Mouse (Mus musculus) MEL (cell line): ENCODE measurements around the gene Trnt1. TPM values are rescaled to one million over a fixed set of nuclear protein-coding genes. Genes with fewer than 3 reads are reported as not detected.

ENCODE experiments used
- DNase-seq: peaks from one replicate; pipeline ENCODE4 v3.0.0; 2011; ENCODE audit warnings: low read depth, low spot score
- H3K27ac ChIP-seq: 2 replicates; pipeline ENCODE4 v1.5.1; 2012; ENCODE audit warnings: low read depth, mild to moderate bottlenecking, control low read depth, low read length, moderate library complexity; ENCODE audit not compliant: control insufficient read depth
- H3K27me3 ChIP-seq, 2 experiments: fragments of 150-350 bp in 1 of 2; sonication (generic) in 1 of 2; 2 replicates each; pipeline ENCODE4 v1.6.1; 2012; ENCODE audit warnings: low read length in 2 of 2, mild to moderate bottlenecking in 2 of 2, improper control_type of control experiment in 1 of 2, moderate library complexity in 1 of 2; ENCODE audit not compliant: insufficient read depth in 2 of 2, control insufficient read depth in 1 of 2
- H3K36me3 ChIP-seq, 2 experiments: 2 replicates each; pipeline ENCODE4 v1.6.1; 2012 to 2014; ENCODE audit warnings: low read length in 2 of 2, improper control_type of control experiment in 1 of 2, inconsistent platforms in 1 of 2, mild to moderate bottlenecking in 1 of 2; ENCODE audit not compliant: insufficient read depth in 2 of 2, control insufficient read depth in 1 of 2
- H3K4me1 ChIP-seq, 2 experiments: fragments of 150-350 bp in 1 of 2; sonication (generic) in 1 of 2; 2 replicates each; pipeline ENCODE4 v1.6.1; 2012; ENCODE audit warnings: low read length in 2 of 2, improper control_type of control experiment in 1 of 2, mild to moderate bottlenecking in 1 of 2; ENCODE audit not compliant: insufficient read depth in 2 of 2, control insufficient read depth in 1 of 2
- H3K4me3 ChIP-seq, 2 experiments: fragments of 150-350 bp in 1 of 2; sonication (generic) in 1 of 2; 2 replicates each; pipeline ENCODE4 v1.5.1; 2012; ENCODE audit warnings: low read depth in 2 of 2, low read length in 2 of 2, mild to moderate bottlenecking in 2 of 2, moderate library complexity in 2 of 2, control low read depth in 1 of 2, improper control_type of control experiment in 1 of 2; ENCODE audit not compliant: control insufficient read depth in 1 of 2, insufficient read depth in 1 of 2
- H3K79me2 ChIP-seq: 2 replicates; pipeline ENCODE4 v1.6.1; 2012; ENCODE audit warnings: mild to moderate bottlenecking, low read length, moderate library complexity; ENCODE audit not compliant: control insufficient read depth, poor library complexity, insufficient read depth
- H3K9ac ChIP-seq: 2 replicates; pipeline ENCODE4 v1.6.1; 2012; ENCODE audit warnings: low read depth, mild to moderate bottlenecking, control low read depth, low read length, moderate library complexity; ENCODE audit not compliant: control insufficient read depth, poor library complexity, severe bottlenecking
- H3K9me3 ChIP-seq: fragments of 150-350 bp; sonication (generic); replicated peaks from 2 replicates; pipeline ENCODE4 v1.6.1; 2012; ENCODE audit warnings: mild to moderate bottlenecking, low read length, improper control_type of control experiment, moderate library complexity; ENCODE audit not compliant: insufficient read depth
- CTCF ChIP-seq, 3 experiments: IDR thresholded peaks in 2 of 3; conservative IDR thresholded peaks in 1 of 3; 2 replicates each; pipeline ENCODE4 v1.5.1; 2011 to 2012; ENCODE audit warnings: low read length in 3 of 3, low read depth in 2 of 3, mild to moderate bottlenecking in 2 of 3, improper control_type of control experiment in 1 of 3, inconsistent platforms in 1 of 3, mixed read lengths in 1 of 3, moderate library complexity in 1 of 3; ENCODE audit not compliant: control insufficient read depth in 1 of 3, insufficient read depth in 1 of 3, poor library complexity in 1 of 3, severe bottlenecking in 1 of 3
- EP300 ChIP-seq, 2 experiments: IDR thresholded peaks; 2 replicates each; pipeline ENCODE4 v1.6.1; 2011; ENCODE audit warnings: improper control_type of control experiment in 2 of 2, low read length in 2 of 2, low read depth in 1 of 2, mild to moderate bottlenecking in 1 of 2
- HCFC1 ChIP-seq: IDR thresholded peaks from 2 replicates; pipeline ENCODE4 v1.6.1; 2012; ENCODE audit warnings: low read depth, mild to moderate bottlenecking, inconsistent platforms, low read length, improper control_type of control experiment, moderate library complexity
- JUND ChIP-seq: IDR thresholded peaks from 2 replicates; pipeline ENCODE4 v1.6.1; 2011; ENCODE audit warnings: low read depth, mild to moderate bottlenecking, improper control_type of control experiment, low read length
- MAZ ChIP-seq: IDR thresholded peaks from 2 replicates; pipeline ENCODE4 v1.6.1; 2012; ENCODE audit warnings: low read depth, mild to moderate bottlenecking, inconsistent platforms, low read length, improper control_type of control experiment
- MEF2A ChIP-seq: IDR thresholded peaks from 2 replicates; pipeline ENCODE4 v1.6.1; 2014; ENCODE audit warnings: low read depth, mild to moderate bottlenecking, inconsistent platforms, low read length, improper control_type of control experiment; ENCODE audit not compliant: poor library complexity, insufficient replicate concordance, severe bottlenecking; ENCODE audit errors: extremely low read depth
- MXI1 ChIP-seq: IDR thresholded peaks from 2 replicates; pipeline ENCODE4 v1.6.1; 2011; ENCODE audit warnings: mild to moderate bottlenecking, low read depth, low read length, improper control_type of control experiment
- MYB ChIP-seq: IDR thresholded peaks from 2 replicates; pipeline ENCODE4 v1.6.1; 2011; ENCODE audit warnings: mild to moderate bottlenecking, low read depth, low read length, improper control_type of control experiment
- MYC ChIP-seq: IDR thresholded peaks from 2 replicates; pipeline ENCODE4 v1.6.1; 2011; ENCODE audit warnings: low read depth, mild to moderate bottlenecking, low read length, improper control_type of control experiment, moderate library complexity
- NELFE ChIP-seq: IDR thresholded peaks from 2 replicates; pipeline ENCODE4 v1.6.1; 2011; ENCODE audit warnings: low read depth, low read length, improper control_type of control experiment
- NRF1 ChIP-seq: IDR thresholded peaks from 2 replicates; pipeline ENCODE4 v1.6.1; 2014; ENCODE audit warnings: low read depth, mild to moderate bottlenecking, inconsistent platforms, low read length, improper control_type of control experiment, moderate library complexity; ENCODE audit not compliant: poor library complexity, insufficient read depth, severe bottlenecking
- POLR2AphosphoS2 ChIP-seq: IDR thresholded peaks from 2 replicates; pipeline ENCODE4 v1.6.1; 2011; ENCODE audit warnings: low read length, improper control_type of control experiment
- POLR2AphosphoS5 ChIP-seq: IDR thresholded peaks from 2 replicates; pipeline ENCODE4 v1.6.1; 2012; ENCODE audit warnings: low read depth, borderline replicate concordance, mild to moderate bottlenecking, inconsistent platforms, low read length, moderate library complexity, mixed read lengths
- RAD21 ChIP-seq: IDR thresholded peaks from 2 replicates; pipeline ENCODE4 v1.6.1; 2011; ENCODE audit warnings: mild to moderate bottlenecking, low read depth, low read length, improper control_type of control experiment
- RCOR1 ChIP-seq: IDR thresholded peaks from 2 replicates; pipeline ENCODE4 v1.6.1; 2012; ENCODE audit warnings: low read depth, mild to moderate bottlenecking, inconsistent platforms, low read length, improper control_type of control experiment
- SIN3A ChIP-seq: IDR thresholded peaks from 2 replicates; pipeline ENCODE4 v1.6.1; 2012; ENCODE audit warnings: low read length, improper control_type of control experiment, inconsistent platforms
- TCF12 ChIP-seq: IDR thresholded peaks from 2 replicates; pipeline ENCODE4 v1.6.1; 2014; ENCODE audit warnings: low read depth, mild to moderate bottlenecking, inconsistent platforms, low read length, improper control_type of control experiment, moderate library complexity
- ZC3H11A ChIP-seq: IDR thresholded peaks from 2 replicates; pipeline ENCODE4 v1.6.1; 2012; ENCODE audit warnings: low read depth, mild to moderate bottlenecking, inconsistent platforms, low read length, improper control_type of control experiment
- ZNF384 ChIP-seq: IDR thresholded peaks from 2 replicates; pipeline ENCODE4 v1.6.1; 2012; ENCODE audit warnings: low read depth, mild to moderate bottlenecking, inconsistent platforms, low read length, improper control_type of control experiment
- polyA plus RNA-seq, 2 experiments: library from polyadenylated mRNA; stranded (reverse) in 1 of 2; unstranded in 1 of 2; fragments of >175 nt in 1 of 2; fragments of >200 nt in 1 of 2; gene quantifications; 2 replicates each; pipeline versions ENCODE4 v1.2.1 to v1.2.4; 2012; ENCODE audit warnings: low replicate concordance in 2 of 2, low read depth in 1 of 2; ENCODE audit not compliant: insufficient read length in 2 of 2, insufficient read depth in 1 of 2, missing spikeins in 1 of 2
- total RNA-seq: library from RNA; depleted of rRNA; stranded (reverse); fragments of 300-350 nt; gene quantifications from 2 replicates; pipeline ENCODE4 v1.2.3, GENCODE M21; 2012

Gene Trnt1
- total and polyA plus RNA-seq, 3 experiments, result 63.9 to 131 (median 87.1) TPM

DNA sequence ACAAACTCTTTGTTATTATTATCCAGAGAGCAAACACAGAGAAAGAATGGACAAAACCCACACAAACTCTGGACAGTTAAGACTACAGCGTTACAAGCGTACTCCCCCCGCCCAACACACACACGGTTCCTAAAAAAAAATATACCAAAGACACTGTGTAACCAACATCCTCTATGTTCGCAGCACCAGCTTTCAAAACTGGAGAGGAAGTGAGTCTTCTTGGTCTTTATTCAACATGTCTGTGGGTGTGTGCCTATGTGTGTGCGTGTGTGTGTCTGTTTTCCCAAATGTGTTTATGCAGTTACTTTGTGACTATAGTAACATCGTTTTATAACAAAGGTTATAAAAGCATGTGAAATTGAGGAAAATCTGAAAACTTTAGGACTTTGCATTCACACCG is 22.5 kb downstream of the Trnt1 start:
- Histone ChIP-seq H3K4me1 (no peaks in the 10 kb centered on the region), H3K9ac (no peak overlapping the region), H3K4me3 (no peak overlapping the region), H3K79me2 (no peaks in the 10 kb centered on the region), H3K36me3 (peaks cover 0 to 7% of the 10 kb centered on the region in 2 experiments; a peak in 2 of 4 replicates), H3K27ac (no peak overlapping the region), H3K27me3 (no peaks in the 10 kb centered on the region), H3K9me3 (no peaks in the 10 kb centered on the region)
- DNase-seq, result no peak
- TF ChIP-seq MXI1 (no peak), RCOR1 (no peak), MAZ (no peak)

DNA sequence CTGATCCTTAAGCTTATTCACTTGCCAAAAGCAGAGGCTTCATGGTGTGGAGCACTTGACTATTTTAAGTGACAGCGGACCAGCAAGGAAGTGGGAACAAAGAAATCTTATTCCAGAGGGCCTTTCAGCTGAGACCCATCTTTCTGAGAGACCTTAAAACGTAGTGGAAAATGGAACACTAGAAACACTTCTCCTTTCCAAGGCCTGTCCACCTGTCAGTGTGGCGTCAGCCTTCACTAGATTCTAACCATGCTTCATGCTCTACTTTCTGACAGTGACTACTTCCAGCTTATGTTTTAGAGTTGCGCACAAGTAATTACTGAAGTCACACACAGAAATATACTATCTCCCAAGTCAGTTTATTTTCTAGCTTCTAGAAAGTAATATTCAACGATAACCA is 23.6 kb downstream of the Trnt1 start:
- Histone ChIP-seq H3K79me2 (no peaks in the 10 kb centered on the region; the same call in 1 of the 2 replicates), H3K36me3 (peaks cover 3 to 7% of the 10 kb centered on the region in 2 experiments)
- TF ChIP-seq RAD21 (no peak), JUND (no peak), MYB (no peak), POLR2AphosphoS5 (no peak), NELFE (no peak), MYC (no peak), TCF12 (no peak), POLR2AphosphoS2 (no peak), HCFC1 (no peak)
- TF ChIP-seq, all 39 proteins: peak for 0
- H3K4me1 ChIP-seq, result no peaks in the 10 kb centered on the region
- H3K27me3 ChIP-seq, result no peaks in the 10 kb centered on the region
- H3K9me3 ChIP-seq, result no peaks in the 10 kb centered on the region
- H3K4me3 ChIP-seq, result no peak overlapping the region
- no peak overlapping the region for H3K27ac ChIP-seq
- no peak overlapping the region for H3K9ac ChIP-seq
- DNase-seq, result no peak

DNA sequence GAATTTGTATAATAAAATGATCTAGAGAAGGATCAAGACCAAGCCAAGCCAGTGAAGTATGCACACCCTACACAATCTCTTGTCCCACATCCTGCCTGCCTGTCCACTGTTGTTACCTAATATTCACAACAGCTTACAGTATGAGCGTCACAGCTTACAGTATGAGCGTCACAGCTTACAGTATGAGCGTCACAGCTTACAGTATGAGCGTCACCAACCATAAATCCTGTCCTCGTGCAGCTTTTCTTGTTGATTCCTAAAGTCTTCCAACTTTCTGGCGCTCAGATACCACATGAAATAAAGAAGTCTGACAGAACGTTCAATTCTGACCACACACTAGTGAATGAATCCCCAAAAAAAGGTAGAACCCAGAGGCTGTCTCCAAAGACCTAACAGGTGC is 24.2 kb downstream of the Trnt1 start:
- TF ChIP-seq EP300 (IDR thresholded peaks at IDR 0.05; ENCODE audit: low read depth in 1 of 2, low read length in 2 of 2), result no peak
- TF ChIP-seq MEF2A, result no peak
- no peak for TF ChIP-seq ZNF384
- TF ChIP-seq CTCF (IDR thresholded peaks at IDR 0.05 in 2 of 3, conservative IDR thresholded peaks at IDR 0.05 in 1 of 3; ENCODE audit: control insufficient read depth in 1 of 3, insufficient read depth in 1 of 3, low read depth in 2 of 3, low read length in 3 of 3, poor library complexity in 1 of 3, severe bottlenecking in 1 of 3), result no peak
- TF ChIP-seq NRF1, result no peak
- TF ChIP-seq SIN3A, result no peak
- no peak for TF ChIP-seq ZC3H11A
- TF ChIP-seq POLR2AphosphoS2, result no peak
- Histone ChIP-seq H3K4me3 (no peak overlapping the region), H3K9me3 (no peaks in the 10 kb centered on the region), H3K36me3 (peaks cover 3 to 7% of the 10 kb centered on the region in 2 experiments), H3K9ac (no peak overlapping the region), H3K27me3 (no peaks in the 10 kb centered on the region), H3K79me2 (no peaks in the 10 kb centered on the region; the same call in 1 of the 2 replicates), H3K27ac (no peak overlapping the region), H3K4me1 (no peaks in the 10 kb centered on the region)
- DNase-seq, result no peak
